Mouse (Mus musculus): ENCODE data around the gene Sppl3.

DNA sequence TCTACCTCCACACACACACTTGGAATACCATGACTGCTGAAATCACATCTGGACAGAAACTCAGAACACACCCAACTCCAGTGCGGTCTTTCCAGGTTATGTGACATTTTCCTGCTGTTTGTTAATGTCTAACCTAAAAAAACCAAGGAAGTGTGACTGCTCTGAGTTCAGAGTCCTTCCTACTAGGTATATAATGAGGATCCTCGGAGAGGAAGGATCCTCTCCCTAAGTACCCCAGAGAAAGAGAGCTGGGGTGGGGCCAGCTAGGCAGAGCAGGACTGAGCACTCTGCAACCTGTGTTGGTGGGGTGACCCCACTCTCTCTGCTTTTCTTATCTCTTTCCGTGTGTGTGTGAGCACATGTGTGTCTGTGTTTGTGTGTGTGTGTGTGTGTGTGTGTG lies 136.5 kb downstream of the Sppl3 start:
- no peak for TF ChIP-seq CTCF (IDR thresholded peaks at IDR 0.05; ENCODE audit: borderline replicate concordance, control insufficient read depth, extremely low read depth, insufficient read depth, low read length, poor library complexity)
- no peak for TF ChIP-seq POLR2A (IDR thresholded peaks at IDR 0.05; ENCODE audit: control insufficient read depth, extremely low read depth, insufficient read depth, low read length, poor library complexity)
